Mouse (Mus musculus) embryo, embryonic 11.5 days (tissue): ENCODE data around the gene Igf2bp3.
"Not testable (repeated sequence)": the region's sequence is repeated elsewhere in the genome, so short reads cannot be mapped to it uniquely, and the experiment has no call there.

Experiments
- DNase-seq: peaks from one replicate; pipeline ENCODE4 v3.0.0-alpha.2; 2012; ENCODE audit warnings: low read depth, low spot score

The Igf2bp3 gene

GRCm38 (mm10) chr6:49214928-49215747 lies at the start of gene Igf2bp3:
Gene Igf2bp3, minus strand, starts transcription at chr6:49214957.
- peak; percentile 87 for DNase-seq

GRCm38 (mm10) chr6:49264446-49264845 lies 49.7 kb upstream of the Igf2bp3 start:
- DNase-seq, result not testable (repeated sequence)

GRCm38 (mm10) chr6:49263847-49264243 lies 49.1 kb upstream of the Igf2bp3 start, which contains the start of gene Tra2a:
Gene Tra2a, minus strand, starts transcription at chr6:49264033.
- peak; percentile 97 for DNase-seq

- DNase-seq, result peak; percentile 20
Measured at GRCm38 (mm10) chr6:49263081-49263846, 48.5 kb upstream of the Igf2bp3 start.

- peak; percentile 19 for DNase-seq
Measured at GRCm38 (mm10) chr6:49262421-49262820, 47.7 kb upstream of the Igf2bp3 start.

GRCm38 (mm10) chr6:49259711-49260110 lies 45.0 kb upstream of the Igf2bp3 start:
- DNase-seq, result no peak

- DNase-seq, result no peak
Measured at GRCm38 (mm10) chr6:49257880-49258279, 43.1 kb upstream of the Igf2bp3 start.

GRCm38 (mm10) chr6:49252207-49252606 lies 37.5 kb upstream of the Igf2bp3 start:
- DNase-seq, result no peak

- no peak for DNase-seq
Measured at GRCm38 (mm10) chr6:49251199-49251598, 36.4 kb upstream of the Igf2bp3 start.

- peak; percentile 35 for DNase-seq
Measured at GRCm38 (mm10) chr6:49247246-49247645, 32.5 kb upstream of the Igf2bp3 start.

GRCm38 (mm10) chr6:49242331-49242730 lies 27.6 kb upstream of the Igf2bp3 start:
- DNase-seq, result no peak

GRCm38 (mm10) chr6:49241562-49241961 lies 26.8 kb upstream of the Igf2bp3 start:
- no peak for DNase-seq

- peak; percentile 96 for DNase-seq
Measured at GRCm38 (mm10) chr6:49236331-49236730, 21.6 kb upstream of the Igf2bp3 start.

GRCm38 (mm10) chr6:49233356-49233755 lies 18.6 kb upstream of the Igf2bp3 start:
- DNase-seq, result no peak

- no peak for DNase-seq
Measured at GRCm38 (mm10) chr6:49228126-49228679, 13.4 kb upstream of the Igf2bp3 start.

- DNase-seq, result no peak
Measured at GRCm38 (mm10) chr6:49227184-49227735, 12.5 kb upstream of the Igf2bp3 start.

GRCm38 (mm10) chr6:49225728-49226123 lies 11.0 kb upstream of the Igf2bp3 start:
- DNase-seq, result no peak

- DNase-seq, result no peak
Measured at GRCm38 (mm10) chr6:49224923-49225727, 10.4 kb upstream of the Igf2bp3 start.

GRCm38 (mm10) chr6:49221906-49222305 lies 7.1 kb upstream of the Igf2bp3 start:
- no peak for DNase-seq

GRCm38 (mm10) chr6:49219920-49220604 lies 5.3 kb upstream of the Igf2bp3 start:
- no peak for DNase-seq
